Mouse (Mus musculus) kidney, embryonic 14.5 days (tissue): ENCODE measurements around the gene Olfr878. TPM values are rescaled to one million over a fixed set of nuclear protein-coding genes. Genes with fewer than 3 reads are reported as not detected.

ENCODE experiments used
- ATAC-seq: fragments of 200-750 bp; cut with Nextera tagmentation; 2 replicates; pipeline ENCODE4 v1.8.0; 2017; ENCODE audit warnings: moderate number of reproducible peaks, mild to moderate bottlenecking, moderate TSS enrichment, moderate library complexity; ENCODE audit not compliant: low FRiP score, low TSS enrichment
- H3K27ac ChIP-seq: fragments of 300-500 bp; sonication (generic); 2 replicates; pipeline ENCODE4 v1.5.1; 2014; ENCODE audit warnings: low read depth, mild to moderate bottlenecking, low read length, moderate library complexity, mixed read lengths
- H3K27me3 ChIP-seq: fragments of 300-500 bp; sonication (generic); 2 replicates; pipeline ENCODE4 v1.6.1; 2014; ENCODE audit warnings: mild to moderate bottlenecking, low read length; ENCODE audit not compliant: control insufficient read depth, insufficient read depth
- H3K36me3 ChIP-seq: fragments of 300-500 bp; sonication (generic); 2 replicates; pipeline ENCODE4 v1.6.1; 2014; ENCODE audit warnings: low read length, mixed read lengths; ENCODE audit not compliant: control insufficient read depth, insufficient read depth
- H3K4me1 ChIP-seq: fragments of 300-500 bp; sonication (generic); 2 replicates; pipeline ENCODE4 v1.6.1; 2014; ENCODE audit warnings: low read length, mixed read lengths; ENCODE audit not compliant: control insufficient read depth, insufficient read depth
- H3K4me2 ChIP-seq: fragments of 300-500 bp; sonication (generic); replicated peaks from 2 replicates; pipeline ENCODE4 v1.6.1; 2014; ENCODE audit warnings: low read depth, mild to moderate bottlenecking, low read length
- H3K4me3 ChIP-seq: fragments of 300-500 bp; sonication (generic); 2 replicates; pipeline ENCODE4 v1.5.1; 2014; ENCODE audit warnings: mild to moderate bottlenecking, low read length
- H3K9ac ChIP-seq: fragments of 300-500 bp; sonication (generic); 2 replicates; pipeline ENCODE4 v1.6.1; 2014; ENCODE audit warnings: low read depth, mild to moderate bottlenecking, low read length, moderate library complexity
- H3K9me3 ChIP-seq: fragments of 300-500 bp; sonication (generic); 2 replicates; pipeline ENCODE4 v1.6.1; 2016; ENCODE audit warnings: low read length; ENCODE audit not compliant: control insufficient read depth
- WGBS: fragments of 180-500 bp; shearing (Covaris S2); extraction: QIAGEN DNeasy Blood & Tissue Kit; methylation state at CpG from one replicate; pipeline ENCODE4 v1.1.7; 2014; 5-methylcytosine and 5-hydroxymethylcytosine counted together
- polyA plus RNA-seq: library from polyadenylated mRNA; unstranded; fragments of >200 nt; fragmentation: Nextera tagmentation; extraction: Ambion mirVana; gene quantifications from 2 replicates; pipeline ENCODE4 v1.2.1, GENCODE M21; 2014

Olfr878 gene
- polyA plus RNA-seq, 1 experiment from 2014 or later = not detected

- H3K27me3 ChIP-seq = no peaks in the 10 kb centered on the region
- no peak overlapping the region for H3K27ac ChIP-seq
- WGBS = 41% methylated on average over 2 of the region's 2 CpGs
- no peak for ATAC-seq
- H3K4me1 ChIP-seq = no peaks in the 10 kb centered on the region
- H3K4me2 ChIP-seq = no peak overlapping the region
- H3K36me3 ChIP-seq = no peaks in the 10 kb centered on the region
- H3K9ac ChIP-seq = no peak overlapping the region
- H3K9me3 ChIP-seq = no peaks in the 10 kb centered on the region
- H3K4me3 ChIP-seq = no peak overlapping the region
These were observed 7.8 kb downstream of the Olfr878 start for GRCm38 (mm10) chr9:37925445-37925844.

- no peaks in the 10 kb centered on the region for H3K4me1 ChIP-seq
- WGBS = 62% methylated on average over 3 of the region's 3 CpGs
- no peaks in the 10 kb centered on the region for H3K36me3 ChIP-seq
- H3K9ac ChIP-seq = no peak overlapping the region
- ATAC-seq = no peak
- H3K9me3 ChIP-seq = no peaks in the 10 kb centered on the region
- H3K27me3 ChIP-seq = no peaks in the 10 kb centered on the region
- no peak overlapping the region for H3K27ac ChIP-seq
- no peak overlapping the region for H3K4me3 ChIP-seq
- no peak overlapping the region for H3K4me2 ChIP-seq
These were observed 8.7 kb downstream of the Olfr878 start for GRCm38 (mm10) chr9:37926019-37927013.

GRCm38 (mm10) chr9:37932519-37932918 lies 14.9 kb downstream of the Olfr878 start:
- Histone ChIP-seq H3K4me3 (no peak overlapping the region), H3K9me3 (no peaks in the 10 kb centered on the region), H3K36me3 (no peaks in the 10 kb centered on the region), H3K27ac (no peak overlapping the region), H3K4me1 (no peaks in the 10 kb centered on the region), H3K9ac (no peak overlapping the region), H3K4me2 (no peak overlapping the region), H3K27me3 (no peaks in the 10 kb centered on the region)
- 0 out of 2 replicates have a peak, but pooled peaks have one; percentile 57 for ATAC-seq
- whole genome bisulfite sequencing = 7% methylated on average over 11 of the region's 11 CpGs

GRCm38 (mm10) chr9:37934146-37934545 lies 16.5 kb downstream of the Olfr878 start:
- ATAC-seq = no peak
- no peaks in the 10 kb centered on the region for H3K4me1 ChIP-seq
- no peaks in the 10 kb centered on the region for H3K36me3 ChIP-seq
- no peak overlapping the region for H3K27ac ChIP-seq
- H3K4me3 ChIP-seq = no peak overlapping the region
- H3K9me3 ChIP-seq = no peaks in the 10 kb centered on the region
- H3K9ac ChIP-seq = no peak overlapping the region
- no peak overlapping the region for H3K4me2 ChIP-seq
- no peaks in the 10 kb centered on the region for H3K27me3 ChIP-seq

- no peaks in the 10 kb centered on the region for H3K36me3 ChIP-seq
- no peak overlapping the region for H3K27ac ChIP-seq
- 85% methylated on average over 2 of the region's 2 CpGs for WGBS
- H3K4me3 ChIP-seq = no peak overlapping the region
- ATAC-seq = no peak
- H3K9ac ChIP-seq = no peak overlapping the region
- H3K9me3 ChIP-seq = no peaks in the 10 kb centered on the region
- no peak overlapping the region for H3K4me2 ChIP-seq
- no peaks in the 10 kb centered on the region for H3K4me1 ChIP-seq
- no peaks in the 10 kb centered on the region for H3K27me3 ChIP-seq
These were observed 23.5 kb downstream of the Olfr878 start for GRCm38 (mm10) chr9:37941167-37941566.

Other genes starting within 250 kb of the Olfr878 start
- not detected in 2 replicates for gene Panx3, start 248.6 kb upstream of the Olfr878 start, polyA plus RNA-seq
- gene Olfr160, start 201.6 kb upstream of the Olfr878 start, polyA plus RNA-seq = not detected in 2 replicates
- gene Olfr874, start 172.7 kb upstream of the Olfr878 start, polyA plus RNA-seq = not detected in 2 replicates
- not detected in 2 replicates for gene Olfr875, start 146.0 kb upstream of the Olfr878 start, polyA plus RNA-seq
- not detected in 2 replicates for gene Olfr876, start 114.8 kb upstream of the Olfr878 start, polyA plus RNA-seq
- gene Olfr877, start 63.6 kb upstream of the Olfr878 start, polyA plus RNA-seq = not detected in 2 replicates
- not detected in 2 replicates for gene Olfr145, start 21.1 kb upstream of the Olfr878 start, polyA plus RNA-seq
- gene Olfr881, start 74.0 kb downstream of the Olfr878 start, polyA plus RNA-seq = not detected in 2 replicates
- gene Olfr883, start 108.0 kb downstream of the Olfr878 start, polyA plus RNA-seq = not detected in 2 replicates
- gene Olfr884, start 128.7 kb downstream of the Olfr878 start, polyA plus RNA-seq = not detected in 2 replicates
- gene Olfr885, start 143.5 kb downstream of the Olfr878 start, polyA plus RNA-seq = not detected in 2 replicates
- not detected in 2 replicates for gene Olfr887, start 166.2 kb downstream of the Olfr878 start, polyA plus RNA-seq
- not detected in 2 replicates for gene Olfr888, start 190.3 kb downstream of the Olfr878 start, polyA plus RNA-seq
- 0.07 TPM in 1 of 2 replicates, not detected in the other for gene Olfr889, start 197.4 kb downstream of the Olfr878 start, polyA plus RNA-seq
- not detected in 2 replicates for gene Olfr890, start 224.7 kb downstream of the Olfr878 start, polyA plus RNA-seq